Mouse (Mus musculus): ENCODE results near the gene Spon1.

- TF ChIP-seq CTCF (IDR thresholded peaks at IDR 0.05; ENCODE audit: low read depth, low read length) (no peak), EP300 (IDR thresholded peaks at IDR 0.05; ENCODE audit: insufficient read depth, low read depth, low read length) (no peak), POLR2A (IDR thresholded peaks at IDR 0.05; ENCODE audit: insufficient read depth, low read length) (no peak)
Measured at GRCm38 (mm10) chr7:113847041-113847819, 81.4 kb downstream of the Spon1 start.

Data from ES-Bruce4 (cell line).